ENCODE assay signal across 13 mouse cellular contexts in genomic region chr1:131242956-131243355, GRCm38 (mm10). TPM values are rescaled to one million over a fixed set of nuclear protein-coding genes. Genes with fewer than 3 reads are reported as not detected.
DNase-seq lines count a peak whose midpoint lies in the region; ATAC-seq and TF ChIP-seq lines count a peak whose summit lies in the region.
"Had no signal": no experiment of that assay in that cellular context is flagged by ENCODE, and none has a peak within 500 bp of the region (broad histone marks: within the 10 kb centered on the region; RNA-seq: fewer than 3 reads in every experiment).

No protein-coding gene starts in this region.

- WGBS in heart, embryonic 15.5 days, result 57% methylated on average over 6 of the region's 6 CpGs
- 61% methylated on average over 6 of the region's 6 CpGs for WGBS in neural tube, embryonic 15.5 days

- no peak overlapping the region for H3K27ac ChIP-seq in heart, embryonic 15.5 days
- no peak overlapping the region for H3K27ac ChIP-seq in left cerebral cortex, adult 2 months
- H3K27ac ChIP-seq in neural tube, embryonic 15.5 days (replicated peaks), result no peak overlapping the region
- H3K27ac ChIP-seq: embryonic facial prominence, embryonic 12.5 days; macrophage had no signal

- intact Hi-C loops in left cerebral cortex, adult 2 months (cut with DNase I), result no loop called here
- intact Hi-C loops in left cerebral cortex, postnatal 36 days (cut with DNase I), result loop anchor here (5.0 kb wide), 1 partner anchor 126 kb away; no protein-coding TSS in a partner anchor

- H3K27me3 ChIP-seq in heart, embryonic 15.5 days, result peaks cover 13% of the 10 kb centered on the region; the same call in 1 of the 2 replicates
- peaks cover 26% of the 10 kb centered on the region for H3K27me3 ChIP-seq in neural tube, embryonic 15.5 days (replicated peaks)

- no peak for ATAC-seq in heart, embryonic 15.5 days (replicated peaks; ENCODE audit: insufficient number of reproducible peaks, insufficient read depth, low FRiP score, low read depth)
- ATAC-seq in neural tube, embryonic 15.5 days (ENCODE audit: low FRiP score), result no peak
- no peak for ATAC-seq in erythroblast, adult 5-6 weeks (replicated peaks; ENCODE audit: low FRiP score, poor library complexity, severe bottlenecking)

- H3K9me3 ChIP-seq in heart, embryonic 15.5 days (replicated peaks), result no peaks in the 10 kb centered on the region
- H3K9me3 ChIP-seq in neural tube, embryonic 15.5 days (replicated peaks), result no peaks in the 10 kb centered on the region
- H3K9me3 ChIP-seq: embryonic facial prominence, embryonic 12.5 days had no signal

- H3K9ac ChIP-seq in heart, embryonic 15.5 days, result no peak overlapping the region
- H3K9ac ChIP-seq in neural tube, embryonic 15.5 days (replicated peaks), result no peak overlapping the region
- H3K9ac ChIP-seq: embryonic facial prominence, embryonic 12.5 days had no signal

- no peaks in the 10 kb centered on the region for H3K36me3 ChIP-seq in heart, embryonic 15.5 days
- H3K36me3 ChIP-seq in neural tube, embryonic 15.5 days, result no peaks in the 10 kb centered on the region
- H3K36me3 ChIP-seq: embryonic facial prominence, embryonic 12.5 days had no signal

- peak overlapping the region; percentile 88; the same call in 1 of the 2 replicates for H3K4me2 ChIP-seq in heart, embryonic 15.5 days
- peak overlapping the region; percentile 76 for H3K4me2 ChIP-seq in neural tube, embryonic 15.5 days
- H3K4me2 ChIP-seq: embryonic facial prominence, embryonic 12.5 days had no signal

- no peak overlapping the region for H3K4me3 ChIP-seq in heart, embryonic 15.5 days
- H3K4me3 ChIP-seq in left cerebral cortex, adult 2 months, result peak overlapping the region; percentile 78
- H3K4me3 ChIP-seq in neural tube, embryonic 15.5 days (replicated peaks), result no peak overlapping the region
- H3K4me3 ChIP-seq: embryonic facial prominence, embryonic 12.5 days had no signal

- no peak for TF ChIP-seq CTCF in left cerebral cortex, adult 2 months (IDR thresholded peaks at IDR 0.05)

- peaks cover 48% of the 10 kb centered on the region for H3K4me1 ChIP-seq in heart, embryonic 15.5 days (replicated peaks)
- peaks cover 56% of the 10 kb centered on the region for H3K4me1 ChIP-seq in neural tube, embryonic 15.5 days

- DNase-seq in heart, adult 8-10 months (ENCODE audit: low spot score), result no peak
- DNase-seq in left cerebral cortex, adult 2 months (ENCODE audit: extremely low spot score in 1 of 2, low spot score in 2 of 2), result no peak
- no peak for DNase-seq in left cerebral cortex, postnatal 36 days (ENCODE audit: low spot score in 2 of 2)
- DNase-seq in neural tube, embryonic 10.5 days (ENCODE audit: extremely low spot score, low spot score), result no peak
- DNase-seq: cerebellum, postnatal 36 days; heart, postnatal 14 days; right cerebral cortex, postnatal 25 days; thymus, postnatal 25 days had no signal

RNA-seq across cellular contexts. Expression of gene Rassf5, which starts 2.1 kb away (rescaled TPM):
- 11.0 and 16.0 TPM in 2 replicates for polyA plus RNA-seq in heart, embryonic 15.5 days (2015; fragmentation: Nextera tagmentation; extraction: Ambion mirVana)
- 1 to 10 TPM; 1.4 to 2.6 (median 1.5) TPM for total RNA-seq in heart, adult 8-10 months (2022)
- total RNA-seq in left cerebral cortex, adult 2 months (2021), result 10 to 100 TPM; 27.2 to 32.1 TPM
- 10 to 100 TPM; 24.6 to 31.7 TPM for total RNA-seq in left cerebral cortex, postnatal 36 days (2021)
- 5.6 and 15.8 TPM in 2 replicates for polyA plus RNA-seq in neural tube, embryonic 15.5 days (2015; fragmentation: Nextera tagmentation; extraction: Ambion mirVana)
- 18.8 and 30.7 TPM in 2 replicates for total RNA-seq in erythroblast, adult 5-6 weeks (2015; ENCODE audit: low replicate concordance)
- total RNA-seq in erythroblast, adult 5-6 weeks (2017; ENCODE audit: low replicate concordance), result 11.7 and 15.2 TPM in 2 replicates

RNA-seq across cellular contexts. Expression of gene Ikbke, which starts 36.5 kb away (rescaled TPM):
- polyA plus RNA-seq in heart, embryonic 15.5 days (2015; fragmentation: Nextera tagmentation; extraction: Ambion mirVana), result 2.4 and 4.8 TPM in 2 replicates
- total RNA-seq in heart, adult 8-10 months (2022), result 1 to 10 TPM in 3 of 4 experiments, under 1 TPM in 1; 0.95 to 1.4 (median 1.1) TPM
- total RNA-seq in left cerebral cortex, adult 2 months (2021), result 1 to 10 TPM; 1.4 to 2.7 TPM
- total RNA-seq in left cerebral cortex, postnatal 36 days (2021), result 1 to 10 TPM in 1 of 2 experiments, under 1 TPM in 1; 0.69 to 2.5 TPM
- 0.88 and 3.7 TPM in 2 replicates for polyA plus RNA-seq in neural tube, embryonic 15.5 days (2015; fragmentation: Nextera tagmentation; extraction: Ambion mirVana)
- 6.3 and 6.5 TPM in 2 replicates for total RNA-seq in erythroblast, adult 5-6 weeks (2015; ENCODE audit: low replicate concordance)
- 5.2 and 7.0 TPM in 2 replicates for total RNA-seq in erythroblast, adult 5-6 weeks (2017; ENCODE audit: low replicate concordance)
